In the genomic region with DNA sequence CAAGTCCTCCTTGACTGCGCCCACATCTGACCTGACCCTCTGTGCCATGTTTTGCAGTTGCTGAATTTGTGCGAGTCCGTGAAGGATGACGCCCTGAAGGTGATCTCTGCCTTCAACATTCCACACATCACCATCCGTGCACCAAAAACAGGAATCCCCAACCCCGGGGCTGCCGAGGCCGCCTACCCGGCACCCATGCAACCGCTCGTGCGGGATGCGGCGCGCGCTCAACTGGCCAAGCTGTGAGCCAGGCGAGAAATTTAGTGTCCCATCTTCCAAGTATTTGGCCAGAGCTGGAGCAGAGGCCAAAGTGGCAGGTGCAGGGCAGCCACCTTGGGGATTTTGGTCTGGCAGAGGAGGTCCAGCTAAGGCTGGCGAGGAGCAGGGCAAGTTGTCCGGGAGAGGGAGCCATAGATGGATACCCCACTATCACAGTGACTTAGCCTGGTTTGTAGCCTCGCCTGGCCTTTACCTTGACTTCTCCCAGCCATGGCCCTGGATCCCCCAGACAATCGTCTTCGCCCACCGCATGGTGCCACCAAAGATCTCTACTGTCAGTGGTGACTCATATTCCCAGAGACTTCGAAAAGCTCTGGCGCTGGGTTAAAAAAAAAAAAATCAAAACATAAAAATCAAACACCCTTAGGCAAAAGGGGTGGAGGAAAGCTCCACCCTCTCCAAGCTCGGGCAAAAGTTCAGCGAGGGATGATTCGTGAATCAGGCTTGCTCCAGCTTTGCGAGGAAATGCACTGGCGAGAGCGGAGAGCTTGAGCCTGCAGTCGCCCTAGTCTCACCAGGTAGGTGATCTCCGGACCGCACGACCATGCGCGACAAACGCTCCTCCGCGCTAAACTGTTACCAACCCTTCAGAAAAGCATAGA, we compare ENCODE assay signal across 7 mouse cellular contexts. TPM values are rescaled to one million over a fixed set of nuclear protein-coding genes. Genes with fewer than 3 reads are reported as not detected.
DNase-seq lines count a peak whose midpoint lies in the region; ATAC-seq lines count a peak whose summit lies in the region.

No protein-coding gene starts in this region.

- peaks cover 37% of the 10 kb centered on the region for H3K4me1 ChIP-seq in forebrain, embryonic 12.5 days
- peaks cover 28% of the 10 kb centered on the region for H3K4me1 ChIP-seq in hindbrain, embryonic 14.5 days (replicated peaks; ENCODE audit: control insufficient read depth, insufficient read depth, low read length)
- H3K4me1 ChIP-seq in liver, embryonic 11.5 days (replicated peaks; ENCODE audit: control insufficient read depth, insufficient read depth, low read length): peaks cover 16% of the 10 kb centered on the region

- no peaks in the 10 kb centered on the region for H3K9me3 ChIP-seq in forebrain, embryonic 12.5 days
- H3K9me3 ChIP-seq in hindbrain, embryonic 14.5 days (ENCODE audit: control insufficient read depth, low read length): no peaks in the 10 kb centered on the region
- H3K9me3 ChIP-seq in liver, embryonic 11.5 days (ENCODE audit: control insufficient read depth, low read length): no peaks in the 10 kb centered on the region

- H3K4me3 ChIP-seq in forebrain, embryonic 12.5 days (replicated peaks): peak overlapping the region; percentile 74
- H3K4me3 ChIP-seq in hindbrain, embryonic 14.5 days (replicated peaks; ENCODE audit: low read length): peak overlapping the region; percentile 77
- peak overlapping the region; percentile 85 for H3K4me3 ChIP-seq in liver, embryonic 11.5 days (ENCODE audit: low read depth, low read length)

- H3K27me3 ChIP-seq in forebrain, embryonic 12.5 days: peaks cover 58% of the 10 kb centered on the region
- H3K27me3 ChIP-seq in hindbrain, embryonic 14.5 days (ENCODE audit: control insufficient read depth, insufficient read depth, low read length): peaks cover 36% of the 10 kb centered on the region
- H3K27me3 ChIP-seq in liver, embryonic 11.5 days (replicated peaks; ENCODE audit: control insufficient read depth, insufficient read depth, low read length): peaks cover 40% of the 10 kb centered on the region

- H3K4me2 ChIP-seq in forebrain, embryonic 12.5 days: peak overlapping the region; percentile 98
- peak overlapping the region; percentile 89 for H3K4me2 ChIP-seq in hindbrain, embryonic 14.5 days (replicated peaks)
- H3K4me2 ChIP-seq in liver, embryonic 11.5 days: peak overlapping the region; percentile 99

- H3K36me3 ChIP-seq in forebrain, embryonic 12.5 days (replicated peaks): no peaks in the 10 kb centered on the region
- no peaks in the 10 kb centered on the region for H3K36me3 ChIP-seq in hindbrain, embryonic 14.5 days (replicated peaks; ENCODE audit: control insufficient read depth, insufficient read depth)
- no peaks in the 10 kb centered on the region for H3K36me3 ChIP-seq in liver, embryonic 11.5 days (ENCODE audit: control insufficient read depth, insufficient read depth, low read length)

- no peak overlapping the region for H3K9ac ChIP-seq in forebrain, embryonic 12.5 days
- H3K9ac ChIP-seq in hindbrain, embryonic 14.5 days: no peak overlapping the region
- H3K9ac ChIP-seq in liver, embryonic 11.5 days (ENCODE audit: low read depth, low read length): peak overlapping the region; percentile 23; the same call in 1 of the 2 replicates

- H3K27ac ChIP-seq in forebrain, embryonic 12.5 days: no peak overlapping the region
- H3K27ac ChIP-seq in hindbrain, embryonic 14.5 days: no peak overlapping the region
- H3K27ac ChIP-seq in liver, embryonic 11.5 days (ENCODE audit: low read depth, low read length): no peak overlapping the region

- WGBS in forebrain, embryonic 12.5 days: 1% methylated on average over 40 of the region's 40 CpGs
- WGBS in hindbrain, embryonic 14.5 days: 2% methylated on average over 40 of the region's 40 CpGs
- 2% methylated on average over 40 of the region's 40 CpGs for whole genome bisulfite sequencing in liver, embryonic 11.5 days

- peak; percentile 34 for DNase-seq in ES-CJ7 (ENCODE audit: low read depth, low spot score)
- DNase-seq in adrenal gland, adult 18-20 months (ENCODE audit: low spot score in 2 of 2): peak; percentile 31 to 48
- DNase-seq in hindbrain, embryonic 14.5 days (ENCODE audit: low spot score): no peak
- peak; percentile 48 for DNase-seq in liver, embryonic 11.5 days (ENCODE audit: low spot score)
- peak; percentile 37 for DNase-seq in naive thymus-derived CD4-positive, alpha-beta T cell, adult 2 months (ENCODE audit: low read depth)
- DNase-seq in yolk sac, embryonic 10.5 days (ENCODE audit: low spot score): peak; percentile 20

- no peak for ATAC-seq in forebrain, embryonic 12.5 days (ENCODE audit: low FRiP score)
- ATAC-seq in hindbrain, embryonic 14.5 days (ENCODE audit: low FRiP score): no peak
- no peak for ATAC-seq in liver, embryonic 11.5 days (replicated peaks; ENCODE audit: low FRiP score)

RNA-seq across cellular contexts. Expression of a gene that starts 2.7 kb away (rescaled TPM):
- total RNA-seq in adrenal gland, adult 18-20 months (2021): 10 to 100 TPM; 10.7 to 23.0 TPM
- 18.8 and 19.6 TPM in 2 replicates for polyA plus RNA-seq in forebrain, embryonic 12.5 days (2016; fragmentation: Nextera tagmentation; extraction: Ambion mirVana)
- 12.2 and 12.9 TPM in 2 replicates for polyA plus RNA-seq in hindbrain, embryonic 14.5 days (2014; fragmentation: Nextera tagmentation; extraction: Ambion mirVana)
- polyA plus RNA-seq in liver, embryonic 11.5 days (2014; fragmentation: Nextera tagmentation; extraction: Ambion mirVana): 15.1 and 15.3 TPM in 2 replicates
